ENCODE assay signal across 25 mouse cellular contexts in the genomic region with DNA sequence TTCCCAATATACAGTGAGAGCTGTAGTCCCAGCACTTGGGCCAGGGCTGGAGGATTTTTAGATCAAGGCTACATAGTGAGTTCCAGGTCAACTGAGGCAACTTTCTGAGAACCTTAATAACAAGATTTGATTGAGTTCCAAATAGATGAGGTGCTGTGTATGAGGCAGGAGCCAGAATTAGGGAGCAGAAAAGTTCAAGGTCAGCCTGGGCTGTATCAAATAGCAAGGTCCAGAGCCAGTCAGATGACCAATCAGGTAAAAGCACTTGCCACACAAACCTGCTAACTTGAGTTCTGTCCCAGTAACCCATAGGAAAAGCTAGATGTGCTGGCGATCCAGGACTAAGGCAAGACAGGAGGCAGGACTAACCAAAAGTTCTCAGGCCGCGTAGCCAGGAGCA.
"Had no signal": no experiment of that assay in that cellular context is flagged by ENCODE, and none has a peak within 500 bp of the region (broad histone marks: within the 10 kb centered on the region; RNA-seq: fewer than 3 reads in every experiment).

No protein-coding gene starts in this region.

- DNase-seq: gastrocnemius, postnatal 14 days; heart, adult 11 months; heart, adult 2 months; heart, postnatal 14 days; heart, postnatal 36 days; kidney, adult 11 months; kidney, adult 2 months; kidney, adult 9 months; kidney, postnatal 14 days; kidney, postnatal 36 days; left cerebral cortex, postnatal 4 days; liver, embryonic 13.5 days had no signal

- H3K4me2 ChIP-seq: heart, embryonic 11.5 days; heart, embryonic 13.5 days; heart, embryonic 15.5 days; hindbrain, embryonic 13.5 days; hindbrain, embryonic 15.5 days; kidney, embryonic 15.5 days; limb, embryonic 13.5 days; limb, embryonic 15.5 days; liver, embryonic 11.5 days; liver, embryonic 13.5 days; liver, embryonic 15.5 days had no signal

- H3K27ac ChIP-seq: heart, adult 2 months; heart, embryonic 13.5 days; heart, embryonic 15.5 days; hindbrain, embryonic 13.5 days; hindbrain, embryonic 15.5 days; hindbrain, postnatal 0 days; kidney, embryonic 15.5 days; kidney, postnatal 0 days; limb, embryonic 13.5 days; limb, embryonic 15.5 days; liver, embryonic 13.5 days; liver, embryonic 15.5 days had no signal

- H3K27me3 ChIP-seq: heart, embryonic 13.5 days; heart, embryonic 15.5 days; hindbrain, embryonic 13.5 days; hindbrain, embryonic 15.5 days; kidney, embryonic 15.5 days; limb, embryonic 13.5 days; limb, embryonic 15.5 days; liver, embryonic 13.5 days; liver, embryonic 15.5 days had no signal

- H3K4me3 ChIP-seq: heart, adult 2 months; heart, embryonic 13.5 days; heart, embryonic 15.5 days; hindbrain, embryonic 13.5 days; hindbrain, embryonic 15.5 days; kidney, embryonic 15.5 days; limb, embryonic 13.5 days; limb, embryonic 15.5 days; liver, embryonic 13.5 days; liver, embryonic 15.5 days had no signal

- H3K9me3 ChIP-seq: heart, embryonic 13.5 days; heart, embryonic 15.5 days; hindbrain, embryonic 13.5 days; hindbrain, embryonic 15.5 days; kidney, embryonic 15.5 days; limb, embryonic 13.5 days; limb, embryonic 15.5 days; liver, embryonic 13.5 days; liver, embryonic 15.5 days had no signal

- H3K9ac ChIP-seq: heart, embryonic 13.5 days; heart, embryonic 15.5 days; hindbrain, embryonic 13.5 days; hindbrain, embryonic 15.5 days; kidney, embryonic 15.5 days; limb, embryonic 13.5 days; limb, embryonic 15.5 days; liver, embryonic 13.5 days; liver, embryonic 15.5 days had no signal

- ATAC-seq: hindbrain, postnatal 0 days; intestine, embryonic 16.5 days had no signal

- H3K4me1 ChIP-seq: heart, embryonic 13.5 days; heart, embryonic 15.5 days; hindbrain, embryonic 13.5 days; hindbrain, embryonic 15.5 days; kidney, embryonic 15.5 days; limb, embryonic 13.5 days; limb, embryonic 15.5 days; liver, embryonic 13.5 days; liver, embryonic 15.5 days had no signal
